Mouse (Mus musculus): ENCODE data around the gene Ffar4.

The Ffar4 gene

GRCm38 (mm10) chr19:38096858-38097758 is at the start of gene Ffar4:
Gene Ffar4 (plus strand): TSS chr19:38097071.
- no peak for DNase-seq (ENCODE audit: low spot score)

- no peak for DNase-seq (ENCODE audit: low spot score)
These were observed 47.2 kb upstream of the Ffar4 start for GRCm38 (mm10) chr19:38049686-38050085.

- DNase-seq (ENCODE audit: low spot score), result no peak
These were observed 43.4 kb upstream of the Ffar4 start for GRCm38 (mm10) chr19:38053227-38054041.

- no peak for DNase-seq (ENCODE audit: low spot score)
These were observed 42.6 kb upstream of the Ffar4 start for GRCm38 (mm10) chr19:38054149-38054719.

- DNase-seq (ENCODE audit: low spot score), result peak; percentile 100
These were observed 42.1 kb upstream of the Ffar4 start, which contains the start of gene Cep55 for GRCm38 (mm10) chr19:38054720-38055192. Gene Cep55 (plus strand): TSS chr19:38055011.

GRCm38 (mm10) chr19:38055798-38056197 is 41.1 kb upstream of the Ffar4 start:
- DNase-seq (ENCODE audit: low spot score), result no peak

- DNase-seq (ENCODE audit: low spot score), result no peak
These were observed 40.6 kb upstream of the Ffar4 start for GRCm38 (mm10) chr19:38056276-38056675.

GRCm38 (mm10) chr19:38056931-38057330 is 39.9 kb upstream of the Ffar4 start:
- DNase-seq (ENCODE audit: low spot score), result no peak

GRCm38 (mm10) chr19:38063201-38063600 is 33.7 kb upstream of the Ffar4 start:
- DNase-seq (ENCODE audit: low spot score), result no peak

- DNase-seq (ENCODE audit: low spot score), result no peak
These were observed 32.8 kb upstream of the Ffar4 start for GRCm38 (mm10) chr19:38064051-38064450.

GRCm38 (mm10) chr19:38073226-38073625 is 23.6 kb upstream of the Ffar4 start:
- DNase-seq (ENCODE audit: low spot score), result no peak

- no peak for DNase-seq (ENCODE audit: low spot score)
These were observed 21.8 kb upstream of the Ffar4 start for GRCm38 (mm10) chr19:38075051-38075450.

- no peak for DNase-seq (ENCODE audit: low spot score)
These were observed 20.6 kb upstream of the Ffar4 start for GRCm38 (mm10) chr19:38076251-38076650.

- no peak for DNase-seq (ENCODE audit: low spot score)
These were observed 18.9 kb upstream of the Ffar4 start for GRCm38 (mm10) chr19:38077851-38078540.

GRCm38 (mm10) chr19:38081361-38081760 is 15.5 kb upstream of the Ffar4 start:
- no peak for DNase-seq (ENCODE audit: low spot score)

GRCm38 (mm10) chr19:38082931-38083525 is 13.8 kb upstream of the Ffar4 start:
- DNase-seq (ENCODE audit: low spot score), result peak; percentile 20

GRCm38 (mm10) chr19:38085841-38086240 is 11.0 kb upstream of the Ffar4 start:
- no peak for DNase-seq (ENCODE audit: low spot score)

- peak; percentile 36 for DNase-seq (ENCODE audit: low spot score)
These were observed 9.8 kb upstream of the Ffar4 start for GRCm38 (mm10) chr19:38086948-38087551.

GRCm38 (mm10) chr19:38089358-38089757 is 7.5 kb upstream of the Ffar4 start:
- DNase-seq (ENCODE audit: low spot score), result no peak

- no peak for DNase-seq (ENCODE audit: low spot score)
These were observed 5.3 kb upstream of the Ffar4 start for GRCm38 (mm10) chr19:38091512-38091985.

- DNase-seq (ENCODE audit: low spot score), result no peak
These were observed 640 bp upstream of the Ffar4 start for GRCm38 (mm10) chr19:38096231-38096630.

Measured in yolk sac, embryonic 10.5 days (tissue).